Mouse (Mus musculus): ENCODE data around the gene Ptpra.

Gene Ptpra

DNA sequence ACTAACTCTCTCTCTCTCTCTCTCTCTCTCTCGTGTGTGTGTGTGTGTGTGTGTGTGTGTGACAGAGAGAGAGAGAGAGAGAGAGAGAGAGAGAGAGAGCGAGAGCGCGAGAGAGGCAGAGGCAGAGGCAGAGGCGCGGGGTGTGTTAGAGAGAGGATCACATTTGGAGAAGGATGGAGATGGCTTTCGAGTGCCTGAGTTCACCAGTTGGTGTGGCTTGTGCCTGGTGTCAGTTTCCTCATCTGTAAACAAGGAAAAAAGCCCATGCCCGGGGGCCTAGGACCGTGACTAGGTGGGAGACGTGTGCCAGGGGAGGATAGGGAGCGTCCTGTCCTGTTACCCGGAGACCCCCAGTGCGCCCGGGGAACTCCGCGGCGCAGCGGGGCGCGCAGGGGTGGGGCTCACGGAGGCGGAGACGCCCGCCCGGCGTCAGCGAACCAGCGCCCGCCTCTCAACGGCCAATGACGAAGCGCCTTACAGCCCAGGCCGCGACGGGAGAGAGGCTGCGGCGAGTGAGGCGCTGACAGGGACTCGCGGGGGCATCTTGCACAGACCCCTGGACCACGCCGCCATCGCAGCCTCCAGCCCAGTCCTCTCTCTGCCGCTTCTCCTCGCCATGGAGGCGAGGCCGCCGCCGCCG lies at the start of gene Ptpra:
Ptpra (plus strand) TSS at position 485 of the 640 bp plus-strand sequence.
- peak; percentile 84 for DNase-seq (ENCODE audit: low read depth, low spot score)

DNA sequence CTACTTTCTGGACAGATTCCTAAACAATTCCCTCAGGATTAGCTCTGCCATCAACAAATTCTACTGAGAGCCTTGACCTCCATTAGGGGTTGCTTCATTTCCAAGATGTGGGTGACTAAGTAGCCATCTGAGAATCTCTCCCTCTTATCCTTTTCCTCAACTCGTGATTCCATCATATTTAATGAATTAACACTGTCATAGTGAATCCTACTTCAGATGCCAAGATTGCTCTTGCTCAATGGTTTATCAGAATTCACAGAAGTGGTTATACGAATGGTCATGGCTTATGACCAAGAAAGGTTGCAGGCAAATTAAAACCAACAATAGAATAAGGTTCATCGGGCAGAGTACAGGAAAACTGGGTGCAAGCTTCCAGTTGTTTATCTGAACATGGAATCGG lies 48.2 kb upstream of the Ptpra start:
- DNase-seq (ENCODE audit: low read depth, low spot score) = no peak

DNA sequence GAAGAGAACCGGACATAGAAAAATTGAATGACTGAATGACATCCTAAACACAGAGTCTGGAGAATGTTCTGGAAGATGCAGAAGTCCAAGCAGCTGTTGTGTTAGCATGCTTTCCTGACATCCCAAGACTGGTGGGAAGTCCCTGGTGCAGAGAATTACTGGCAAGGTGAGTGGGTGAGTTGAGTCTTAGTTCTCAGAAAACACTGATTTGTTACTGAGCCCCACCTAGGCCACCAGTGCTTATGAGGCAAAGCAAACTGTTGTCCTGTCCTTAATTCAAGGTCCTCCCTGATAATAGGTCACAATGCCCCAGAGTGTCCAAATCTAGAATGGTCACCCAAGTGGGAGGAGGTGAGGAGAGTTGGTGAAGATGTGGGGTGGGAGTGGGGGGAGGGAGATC lies 45.1 kb upstream of the Ptpra start, which contains the start of the genes Gm28372 and 1700020A23Rik:
Gm28372 (plus strand) TSS at position 301 of the 400 bp plus-strand sequence.
1700020A23Rik (plus strand) TSS at position 321 of the 400 bp plus-strand sequence.
- DNase-seq (ENCODE audit: low read depth, low spot score) = no peak

DNA sequence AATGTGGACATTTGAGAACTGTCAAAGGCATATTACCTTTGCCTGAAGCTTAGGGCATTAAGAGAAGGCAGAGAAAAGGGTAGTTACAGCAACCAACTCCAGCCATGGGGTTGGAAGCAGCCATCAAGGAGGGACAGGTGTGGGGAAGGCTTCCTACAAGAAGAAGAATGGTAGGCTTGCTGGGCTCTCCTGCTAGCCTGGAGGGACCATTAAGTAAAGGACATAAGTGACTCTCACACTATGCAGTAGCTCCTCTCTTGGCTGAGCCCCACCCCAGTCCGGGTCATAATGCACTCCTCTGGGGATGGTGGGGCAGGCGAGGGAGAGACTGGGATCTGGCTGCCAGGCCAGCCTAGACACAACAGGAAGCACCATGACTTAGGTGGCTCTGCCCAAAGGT lies 43.9 kb upstream of the Ptpra start, which contains the start of gene Tmem239:
Tmem239 (plus strand) TSS at position 301 of the 400 bp plus-strand sequence.
- DNase-seq (ENCODE audit: low read depth, low spot score) = no peak

DNA sequence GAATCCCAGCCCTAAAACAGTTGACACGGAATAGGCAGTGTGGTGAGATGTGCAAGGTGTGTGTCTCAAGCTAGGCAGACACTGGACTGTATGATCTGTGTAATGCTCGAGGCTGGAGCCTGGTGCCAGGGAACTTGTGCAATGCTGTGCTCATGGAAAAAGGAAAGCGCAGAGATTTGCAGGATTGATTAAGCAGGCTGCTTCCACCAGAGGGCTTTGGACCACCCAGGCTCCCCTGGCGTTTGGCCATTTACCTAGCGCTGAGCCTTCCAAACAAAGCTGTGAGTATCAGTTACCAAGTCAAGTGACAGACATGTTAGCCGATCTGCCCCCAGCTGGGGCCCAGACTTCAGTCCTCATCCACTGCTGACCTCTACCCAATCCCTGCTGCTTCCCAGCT lies 41.9 kb upstream of the Ptpra start:
- no peak for DNase-seq (ENCODE audit: low read depth, low spot score)

DNA sequence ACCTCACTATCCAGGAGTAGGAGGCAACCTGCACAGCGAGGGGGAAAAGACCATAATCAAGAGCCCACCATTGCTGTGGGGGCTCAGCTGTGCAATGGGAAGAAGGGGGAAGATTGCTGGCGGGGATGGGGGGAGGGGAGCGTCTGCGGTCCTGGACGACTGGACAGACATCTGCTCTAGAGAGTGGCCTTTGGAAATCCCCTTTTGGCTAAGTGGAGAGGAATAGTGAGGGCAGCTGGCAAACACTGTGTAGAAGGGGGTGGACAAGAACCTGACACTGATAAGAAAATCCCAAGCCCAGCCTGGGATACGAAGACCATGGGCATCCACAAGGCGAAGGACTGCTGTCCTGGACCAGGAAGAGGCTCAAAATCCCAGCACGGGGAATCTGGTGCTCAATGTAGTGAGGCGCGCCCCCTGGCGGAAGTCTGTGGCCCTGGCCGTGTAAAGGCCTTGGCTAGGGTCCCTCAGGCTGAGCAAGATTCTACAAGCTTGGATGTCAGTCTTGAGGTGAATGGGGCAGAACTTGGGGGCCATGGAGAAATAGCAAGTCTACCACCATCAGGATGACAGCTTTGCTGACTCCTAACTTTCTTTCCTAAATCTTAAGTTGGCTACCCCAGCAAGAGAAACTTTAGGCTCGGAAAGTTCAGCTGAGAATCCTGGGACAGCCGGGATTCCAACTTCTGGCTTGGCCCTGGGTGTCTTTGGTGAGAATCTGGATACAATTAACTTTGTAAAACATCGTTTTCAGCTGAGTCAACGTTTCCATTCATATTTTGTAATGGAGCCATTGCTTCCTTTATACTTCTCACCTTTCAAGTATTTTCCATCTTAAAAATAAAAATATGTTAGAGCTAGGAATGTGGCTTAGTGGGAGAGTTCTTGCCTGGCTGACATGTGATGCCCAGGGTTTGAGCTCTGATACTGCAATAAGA lies 38.3 kb upstream of the Ptpra start:
- DNase-seq (ENCODE audit: low read depth, low spot score) = peak; percentile 66

DNA sequence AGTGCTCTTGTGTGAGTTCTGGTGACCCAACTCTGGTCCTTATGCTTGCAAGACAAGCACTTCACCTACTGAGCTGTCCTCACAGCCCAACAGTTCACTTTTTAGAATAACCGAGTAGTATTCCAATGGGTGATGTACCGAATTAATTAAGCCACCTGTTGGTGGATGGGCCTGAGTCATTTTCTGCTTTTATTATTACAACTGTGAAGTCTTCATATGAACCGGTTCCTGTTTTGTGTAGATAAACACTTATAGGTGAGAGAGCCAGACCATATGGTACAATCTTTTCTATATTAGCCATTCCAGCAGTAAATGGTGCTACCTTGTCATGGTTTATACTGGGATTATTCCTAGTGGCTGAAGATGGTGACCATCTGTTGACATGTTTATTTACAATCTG lies 37.3 kb upstream of the Ptpra start:
- no peak for DNase-seq (ENCODE audit: low read depth, low spot score)

DNA sequence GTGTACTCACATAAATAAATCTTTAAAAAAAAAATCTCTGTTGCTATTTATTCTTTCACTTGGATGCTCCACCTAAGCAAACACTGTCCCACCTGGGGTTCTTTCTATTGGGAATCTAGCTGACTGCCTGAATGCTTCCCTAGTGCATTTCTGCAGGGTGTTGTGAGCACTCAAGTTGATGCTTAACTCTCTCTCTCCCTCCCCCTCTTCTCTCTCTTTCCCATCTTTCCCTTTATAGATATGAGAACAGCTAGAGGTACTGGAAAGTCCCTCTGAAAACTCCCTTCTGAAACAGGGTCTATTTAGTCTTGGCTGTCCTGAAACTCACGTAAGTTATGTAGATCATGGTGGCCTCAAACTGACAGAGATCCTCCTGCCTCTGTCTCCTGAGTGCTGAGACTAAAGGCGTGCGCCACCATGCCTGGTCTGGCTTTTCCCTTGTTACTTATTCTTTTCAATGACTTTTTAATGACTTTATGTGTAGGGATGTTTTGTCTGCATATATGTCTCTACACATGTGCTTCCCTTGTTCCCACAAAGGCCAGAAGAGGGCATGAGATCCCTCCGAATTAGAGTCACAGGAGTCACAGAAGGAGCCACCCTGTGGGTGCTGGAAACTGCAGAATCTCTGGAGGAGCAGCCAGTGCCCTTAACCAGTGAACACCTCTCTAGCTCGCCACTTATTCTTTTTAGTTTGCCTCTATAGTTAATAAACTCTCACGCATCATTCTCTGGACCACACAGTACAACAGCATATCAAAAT lies 35.8 kb upstream of the Ptpra start:
- no peak for DNase-seq (ENCODE audit: low read depth, low spot score)

DNA sequence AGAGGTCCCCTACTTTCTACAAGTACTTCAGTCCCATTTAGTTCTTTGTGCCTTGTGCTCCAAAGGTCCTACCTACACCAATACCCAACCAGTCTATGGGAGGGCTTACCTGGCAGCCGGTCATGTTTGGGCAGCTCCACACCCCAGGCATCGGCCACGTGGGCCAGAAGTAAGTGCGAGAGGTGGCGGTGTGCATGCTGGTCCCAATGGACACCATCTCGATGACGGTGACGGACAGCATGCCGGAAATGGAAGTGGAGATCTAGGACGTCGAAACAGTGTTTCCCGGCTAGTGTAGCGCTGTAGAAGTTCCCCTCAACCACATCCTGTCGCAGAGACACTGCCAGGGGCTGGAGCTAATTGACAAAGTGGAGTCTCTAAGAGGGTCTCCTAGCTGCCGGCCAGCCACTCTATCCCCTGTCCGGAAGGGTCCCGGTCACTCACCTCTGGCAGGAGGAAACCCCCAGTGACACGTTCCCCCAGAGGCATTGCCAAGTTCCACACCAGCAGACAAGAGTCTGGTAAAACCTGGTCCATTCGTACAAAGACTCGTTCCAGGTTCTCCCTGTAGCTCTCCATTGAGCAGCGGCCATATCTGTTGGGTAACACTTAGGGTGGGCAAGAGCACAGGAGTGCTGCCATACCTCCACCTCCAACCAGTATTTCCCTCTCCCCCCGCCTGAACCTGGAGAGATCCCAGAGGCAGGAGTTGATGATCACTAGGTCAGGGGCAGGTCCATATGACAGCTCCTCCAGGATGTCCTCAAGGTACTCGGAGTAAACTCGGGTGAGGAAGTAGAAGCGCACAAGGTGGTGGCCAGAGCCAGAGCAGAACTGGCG lies 28.1 kb upstream of the Ptpra start:
- no peak for DNase-seq (ENCODE audit: low read depth, low spot score)

DNA sequence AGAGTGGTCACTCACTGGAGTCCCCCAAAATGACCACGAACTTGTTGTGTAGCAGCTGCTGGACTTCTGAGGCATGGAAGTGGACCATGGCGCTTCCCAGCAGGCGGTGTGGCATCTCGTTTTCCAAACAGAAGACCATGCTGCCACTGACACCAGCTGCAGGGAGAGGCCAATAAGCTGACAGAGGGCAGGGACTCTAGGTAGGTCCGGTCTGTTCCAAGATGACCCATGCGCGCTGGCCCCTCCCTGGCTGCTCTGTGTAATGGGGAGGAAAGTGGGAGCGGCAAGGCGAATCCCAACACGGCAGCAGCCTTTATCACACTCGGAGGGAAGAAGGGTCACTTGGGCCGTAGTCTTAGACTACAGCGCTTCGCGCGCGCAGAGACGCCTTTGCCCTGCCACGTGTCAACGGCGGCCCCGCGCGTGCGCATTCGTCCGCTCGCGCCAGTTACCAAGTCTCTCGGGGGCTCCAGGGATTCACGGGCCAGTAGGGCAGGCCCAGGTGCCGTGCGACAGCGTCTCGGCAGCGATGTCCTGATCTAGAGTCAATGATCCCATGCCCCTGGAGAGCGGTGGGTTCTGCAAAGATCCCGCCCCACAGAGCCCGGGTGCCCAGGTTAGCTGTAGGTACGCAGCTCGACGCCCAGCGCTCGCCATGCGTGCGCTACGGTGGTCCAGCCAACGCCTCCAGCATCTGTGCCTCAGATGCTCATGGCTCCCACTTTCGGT lies 26.5 kb upstream of the Ptpra start:
- peak; percentile 70 for DNase-seq (ENCODE audit: low read depth, low spot score)

DNA sequence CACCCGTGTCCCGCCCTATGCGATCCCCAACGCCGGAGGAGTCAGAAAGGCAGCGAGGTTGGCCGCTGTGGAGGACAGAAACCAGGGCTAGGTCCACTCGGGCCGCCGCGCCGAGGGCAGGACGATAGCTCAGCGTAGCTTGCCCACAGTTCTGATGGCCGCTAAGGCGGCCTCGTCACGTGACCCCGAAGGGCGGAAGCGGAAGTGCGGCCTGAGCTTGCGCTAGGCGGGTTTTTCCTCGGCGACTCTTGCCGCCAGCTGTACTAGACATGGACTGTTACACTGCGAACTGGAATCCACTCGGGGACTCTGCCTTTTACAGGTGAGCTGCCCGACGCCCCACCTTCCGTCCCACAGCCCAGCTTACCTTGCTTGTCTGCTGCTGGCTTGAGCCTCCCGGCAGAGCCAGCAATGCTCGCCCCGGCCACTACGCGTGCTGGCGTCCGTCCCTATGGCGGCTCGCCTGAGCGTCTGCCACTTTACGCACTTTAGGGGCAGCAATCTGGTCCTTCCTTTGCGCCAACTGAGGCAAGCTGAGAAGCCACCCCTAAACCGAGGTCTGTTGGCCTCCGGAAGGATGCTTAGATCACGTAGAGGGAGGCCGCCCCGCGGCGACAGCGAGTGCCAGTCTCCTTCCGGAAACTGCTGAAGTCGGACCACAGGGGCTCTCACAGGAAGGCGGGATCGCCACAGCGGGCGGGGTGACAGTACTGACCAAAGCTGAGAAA lies 25.8 kb upstream of the Ptpra start, which contains the start of the genes Vps16 and Pced1a:
Vps16 (plus strand) TSS at position 214 of the 728 bp plus-strand sequence.
Pced1a (minus strand) TSS at position 576 of the 728 bp plus-strand sequence.
- peak; percentile 88 for DNase-seq (ENCODE audit: low read depth, low spot score)

DNA sequence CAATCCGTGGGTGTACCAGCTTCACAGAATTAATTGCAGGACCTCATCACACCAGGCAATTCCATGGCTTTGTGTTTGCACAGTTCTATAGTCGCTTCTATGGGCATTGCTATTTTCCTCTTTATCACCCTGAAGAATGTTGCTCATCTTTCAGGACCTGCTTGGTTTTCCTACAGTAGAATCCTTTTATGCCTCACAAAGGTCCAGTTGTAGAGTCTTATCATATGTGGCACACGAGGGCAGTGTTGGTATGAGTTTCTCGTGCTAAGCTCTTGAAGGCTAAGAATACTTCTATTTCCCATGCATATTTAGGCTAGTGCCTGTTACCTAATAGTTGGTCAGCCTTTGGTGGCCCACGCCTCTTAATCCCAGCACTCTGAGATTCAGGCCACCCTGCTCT lies 25.0 kb upstream of the Ptpra start:
- no peak for DNase-seq (ENCODE audit: low read depth, low spot score)

DNA sequence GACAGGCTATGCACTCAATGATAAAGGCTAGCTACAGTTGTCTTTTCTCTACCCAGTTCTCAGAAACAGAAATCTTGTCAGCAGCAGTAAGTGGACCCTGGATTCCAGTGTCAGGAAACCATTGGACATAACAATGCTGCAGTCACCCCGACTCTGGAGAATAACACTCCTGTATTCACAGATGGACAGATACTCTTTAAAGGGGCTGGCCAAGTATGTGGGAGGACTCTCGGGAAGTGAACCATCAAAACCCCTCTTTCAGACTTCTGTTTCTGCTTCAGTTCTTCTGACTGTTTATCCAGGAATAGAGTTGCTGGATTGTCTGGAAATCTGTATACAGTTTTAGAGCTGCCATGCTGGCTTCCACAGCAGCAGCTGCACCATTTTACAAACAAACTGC lies 20.2 kb upstream of the Ptpra start:
- no peak for DNase-seq (ENCODE audit: low read depth, low spot score)

DNA sequence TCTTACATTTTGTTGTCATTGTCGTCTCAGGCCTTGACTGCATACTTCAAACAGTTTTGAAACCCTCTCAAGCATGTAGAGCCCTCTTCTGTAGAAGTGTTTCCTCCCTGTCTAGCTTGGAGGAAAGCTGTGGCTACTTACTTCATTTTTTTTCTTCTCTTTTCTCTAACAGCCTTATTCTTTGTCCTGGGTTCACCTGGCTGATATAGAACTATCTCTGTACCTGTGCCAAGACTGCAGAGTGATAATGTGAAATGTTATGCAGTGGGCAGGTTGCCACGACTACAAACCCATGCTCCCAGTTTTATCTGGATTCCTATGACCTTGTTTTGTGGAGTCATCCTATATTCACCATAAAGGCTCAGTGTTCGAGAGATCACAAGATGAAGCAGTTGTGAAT lies 19.6 kb upstream of the Ptpra start:
- no peak for DNase-seq (ENCODE audit: low read depth, low spot score)

DNA sequence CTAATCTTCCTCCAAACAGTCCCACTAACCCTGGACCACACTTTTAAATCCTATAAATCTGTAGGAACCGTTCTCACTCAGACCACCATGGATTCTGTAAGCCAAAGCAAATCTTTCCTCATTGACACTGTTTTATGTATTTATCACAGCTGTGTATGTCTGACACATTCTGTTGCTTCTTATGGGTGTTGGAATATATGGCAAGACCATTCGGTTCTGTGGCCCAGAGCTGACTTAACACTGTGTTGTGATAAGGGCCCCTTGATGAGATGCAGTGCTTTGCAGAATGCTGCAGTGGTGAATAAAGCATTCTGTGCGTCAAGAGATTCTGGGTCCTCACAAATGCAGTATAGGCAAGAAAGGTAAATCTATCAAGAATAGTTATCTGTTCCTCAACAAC lies 17.9 kb upstream of the Ptpra start:
- no peak for DNase-seq (ENCODE audit: low read depth, low spot score)

DNA sequence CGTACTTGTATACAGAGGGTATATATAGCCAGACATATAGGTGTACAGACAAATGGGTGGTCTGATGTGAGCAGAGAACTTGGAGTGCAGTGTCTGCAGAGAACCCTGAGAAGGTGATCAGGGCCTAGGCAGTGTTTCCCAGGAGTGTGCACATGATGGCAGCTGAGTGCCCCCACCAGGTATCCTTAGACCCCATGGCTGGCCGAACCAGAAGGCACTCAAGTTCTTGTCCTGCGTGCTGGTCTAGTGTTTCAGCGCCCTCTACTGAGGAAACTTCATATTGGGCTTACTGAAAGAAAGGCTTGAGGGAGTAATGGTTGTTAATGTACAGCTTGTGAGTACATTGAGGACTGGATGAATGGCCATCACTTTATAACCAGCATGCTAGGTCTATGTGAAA lies 16.9 kb upstream of the Ptpra start:
- DNase-seq (ENCODE audit: low read depth, low spot score) = no peak

DNA sequence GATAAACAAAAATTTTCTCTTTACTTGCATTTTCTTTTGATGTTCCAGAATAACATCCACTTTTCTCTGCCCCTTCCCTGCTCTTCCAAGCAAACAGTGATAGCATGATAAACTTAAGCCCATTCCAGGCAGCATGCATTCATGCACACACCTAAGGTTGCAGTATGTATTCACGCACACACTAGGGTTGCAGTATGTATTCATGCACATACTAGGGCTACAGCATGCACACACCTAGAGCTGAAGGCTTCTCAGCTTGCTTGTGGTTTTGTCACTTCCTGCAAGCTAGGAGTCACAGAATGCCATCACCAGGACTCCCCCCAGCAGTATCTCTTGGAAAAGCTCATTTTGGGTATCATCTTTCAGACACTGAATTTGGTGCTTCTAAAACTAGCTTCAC lies 13.3 kb upstream of the Ptpra start:
- DNase-seq (ENCODE audit: low read depth, low spot score) = no peak

DNA sequence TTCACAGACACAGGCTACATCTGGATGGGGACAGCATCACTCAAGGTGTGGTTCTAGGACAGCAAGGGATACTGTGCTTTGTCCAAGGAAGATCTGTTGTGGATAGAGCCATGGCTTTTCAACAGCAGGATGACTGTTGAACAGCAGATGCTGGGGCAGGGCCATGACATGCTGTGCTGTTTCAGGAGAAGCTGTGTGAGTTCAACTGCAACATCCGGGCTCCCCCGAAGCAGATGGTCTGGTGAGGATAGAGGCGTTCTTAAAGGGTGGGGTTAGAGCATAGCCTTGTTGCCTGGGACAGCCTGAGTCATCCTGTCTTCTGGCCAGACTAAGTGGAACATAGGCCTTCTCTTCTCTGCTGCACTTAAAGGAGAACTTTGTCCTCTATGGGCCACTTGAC lies 11.2 kb upstream of the Ptpra start:
- DNase-seq (ENCODE audit: low read depth, low spot score) = no peak

DNA sequence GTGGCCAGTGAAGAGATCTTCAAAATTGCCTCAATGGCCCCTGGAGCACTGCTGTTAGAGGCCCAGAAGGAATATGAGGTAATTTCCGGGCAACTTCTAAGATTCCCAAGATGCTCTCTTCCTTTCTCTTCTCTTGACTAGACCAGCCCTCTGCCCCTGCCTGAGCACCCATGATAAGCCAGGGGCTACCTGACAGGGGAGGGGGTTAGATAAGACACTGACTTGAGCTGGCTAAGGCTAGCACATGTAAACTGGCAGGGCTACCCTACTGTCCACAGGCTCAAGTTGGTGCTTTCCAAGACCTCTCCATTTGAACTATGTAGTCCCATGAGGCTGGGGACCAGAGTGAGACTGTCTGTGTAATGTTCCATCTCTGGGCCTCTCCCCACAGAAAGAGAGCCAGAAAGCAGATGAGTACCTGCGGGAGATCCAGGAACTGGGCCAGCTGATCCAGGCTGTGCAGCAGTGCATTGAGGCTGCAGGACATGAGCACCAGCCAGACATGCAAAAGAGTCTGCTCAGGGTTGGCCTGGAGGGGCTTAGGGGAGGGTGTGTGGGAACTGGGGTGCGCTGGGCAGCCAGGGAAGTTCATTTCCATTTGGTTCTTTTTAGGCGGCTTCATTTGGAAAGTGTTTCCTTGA lies 10.1 kb upstream of the Ptpra start:
- DNase-seq (ENCODE audit: low read depth, low spot score) = no peak
